In genomic region chr2:75869604-75870003, GRCm38 (mm10) we compare ENCODE assay signal across 18 mouse cellular contexts. TPM values are rescaled to one million over a fixed set of nuclear protein-coding genes. Genes with fewer than 3 reads are reported as not detected.
DNase-seq lines count a peak whose midpoint lies in the region; ATAC-seq lines count a peak whose summit lies in the region.
"Had no signal": no experiment of that assay in that cellular context is flagged by ENCODE, and none has a peak within 500 bp of the region (broad histone marks: within the 10 kb centered on the region; RNA-seq: fewer than 3 reads in every experiment).

No protein-coding gene starts in this region.

- H3K27ac ChIP-seq in stomach, embryonic 16.5 days (ENCODE audit: low read length) = no peak overlapping the region
- H3K27ac ChIP-seq: liver, embryonic 13.5 days; neural tube, embryonic 15.5 days had no signal

- WGBS in stomach, embryonic 16.5 days = 88% methylated on average over 2 of the region's 2 CpGs

- ATAC-seq in stomach, embryonic 16.5 days (ENCODE audit: insufficient read depth, low FRiP score) = peak; percentile 74; the same call in 1 of the 2 replicates
- ATAC-seq: forebrain, postnatal 0 days had no signal

- H3K9me3 ChIP-seq in stomach, embryonic 16.5 days (replicated peaks; ENCODE audit: control insufficient read depth, low read length) = no peaks in the 10 kb centered on the region
- H3K9me3 ChIP-seq: liver, embryonic 13.5 days; neural tube, embryonic 15.5 days had no signal

- H3K9ac ChIP-seq in stomach, embryonic 16.5 days (ENCODE audit: low read length) = no peak overlapping the region
- H3K9ac ChIP-seq: forebrain, postnatal 0 days; liver, embryonic 13.5 days; neural tube, embryonic 15.5 days had no signal

- H3K27me3 ChIP-seq in stomach, embryonic 16.5 days (ENCODE audit: control insufficient read depth, insufficient read depth, low read length) = no peaks in the 10 kb centered on the region
- H3K27me3 ChIP-seq: liver, embryonic 13.5 days; neural tube, embryonic 15.5 days had no signal

- H3K4me3 ChIP-seq in stomach, embryonic 16.5 days (replicated peaks; ENCODE audit: low read length) = no peak overlapping the region
- H3K4me3 ChIP-seq: erythroblast, embryonic 14.5 days; liver, embryonic 13.5 days; neural tube, embryonic 15.5 days had no signal

- H3K4me1 ChIP-seq in stomach, embryonic 16.5 days (ENCODE audit: control insufficient read depth, insufficient read depth, low read length) = no peaks in the 10 kb centered on the region
- H3K4me1 ChIP-seq: liver, embryonic 13.5 days; neural tube, embryonic 15.5 days had no signal

- H3K4me2 ChIP-seq in stomach, embryonic 16.5 days (ENCODE audit: low read depth, low read length) = no peak overlapping the region
- H3K4me2 ChIP-seq: heart, embryonic 11.5 days; liver, embryonic 13.5 days; neural tube, embryonic 15.5 days had no signal

- H3K36me3 ChIP-seq in stomach, embryonic 16.5 days (ENCODE audit: control insufficient read depth, insufficient read depth, low read length) = 0 out of 2 replicates have a peak, but pooled peaks cover 7% of the 10 kb centered on the region

- DNase-seq in kidney, adult 11 months = peak; percentile 70
- no peak for DNase-seq in kidney, postnatal 10 days
- DNase-seq in ZHBTc4 (ENCODE audit: low read depth, low spot score) = peak; percentile 95
- DNase-seq in kidney, postnatal 14 days = peak; percentile 25
- no peak for DNase-seq in thymus, postnatal 0 days (ENCODE audit: low spot score)
- no peak for DNase-seq in frontal cortex, postnatal 14 days (ENCODE audit: low spot score in 2 of 2)
- DNase-seq in thymus, postnatal 14 days = no peak
- DNase-seq: cerebellum, adult 8-10 months; forebrain, postnatal 0 days; gastrocnemius, postnatal 25 days; left cerebral cortex, postnatal 4 days; liver, embryonic 13.5 days; right cerebral cortex, adult 18-20 months; spleen, adult 18-20 months had no signal

RNA-seq across cellular contexts. Expression of gene Agps, which starts 37.6 kb away (rescaled TPM):
- 25.6 and 28.1 TPM in 2 replicates for polyA plus RNA-seq in stomach, embryonic 16.5 days (2015; fragmentation: Nextera tagmentation; extraction: Ambion mirVana)
- 19.0 and 20.8 TPM in 2 replicates for polyA plus RNA-seq in thymus, postnatal 0 days (2015; fragmentation: Nextera tagmentation; extraction: Ambion mirVana)

Comparison
In these comparisons a context has a peak if more than half of its experiments do, and no peak if none do; other contexts are left out.
1. DNase-seq: peak in kidney, adult 11 months (single experiment), ZHBTc4 (single experiment) and kidney, postnatal 14 days (single experiment); none in kidney, postnatal 10 days (single experiment), thymus, postnatal 0 days (single experiment), frontal cortex, postnatal 14 days (0 of 2) and thymus, postnatal 14 days (single experiment).